ENCODE assay signal across 14 mouse cellular contexts in genomic region chr16:17510686-17511085, GRCm38 (mm10). TPM values are rescaled to one million over a fixed set of nuclear protein-coding genes. Genes with fewer than 3 reads are reported as not detected.
DNase-seq lines count a peak whose midpoint lies in the region; ATAC-seq and TF ChIP-seq lines count a peak whose summit lies in the region.
"Had no signal": no experiment of that assay in that cellular context is flagged by ENCODE, and none has a peak within 500 bp of the region (broad histone marks: within the 10 kb centered on the region; RNA-seq: fewer than 3 reads in every experiment).

No protein-coding gene starts in this region.

- WGBS in forebrain, embryonic 13.5 days: 91% methylated on average over 2 of the region's 2 CpGs
- 92% methylated on average over 2 of the region's 2 CpGs for WGBS in forebrain, embryonic 11.5 days
- 58% methylated on average over 2 of the region's 2 CpGs for WGBS in liver, embryonic 11.5 days
- WGBS in kidney, embryonic 16.5 days: 65% methylated on average over 2 of the region's 2 CpGs
- WGBS in liver, postnatal 0 days (ENCODE audit: insufficient replicate concordance): 35% methylated on average over 2 of the region's 2 CpGs

- H3K36me3 ChIP-seq in forebrain, embryonic 13.5 days (ENCODE audit: poor library complexity, severe bottlenecking): peaks cover 44% of the 10 kb centered on the region
- H3K36me3 ChIP-seq in forebrain, embryonic 11.5 days (ENCODE audit: control insufficient read depth, insufficient read depth, low read length): no peaks in the 10 kb centered on the region; the same call in none of the 2 replicates
- H3K36me3 ChIP-seq in liver, embryonic 11.5 days (ENCODE audit: control insufficient read depth, insufficient read depth, low read length): peaks cover 16% of the 10 kb centered on the region
- H3K36me3 ChIP-seq in kidney, embryonic 16.5 days (ENCODE audit: insufficient read depth, low read length): peaks cover 29% of the 10 kb centered on the region
- H3K36me3 ChIP-seq in liver, postnatal 0 days (replicated peaks; ENCODE audit: insufficient read depth, low read length): peaks cover 26% of the 10 kb centered on the region

- TF ChIP-seq CTCF in liver, postnatal 0 days (IDR thresholded peaks at IDR 0.05; ENCODE audit: low read depth): no peak

- H3K9me3 ChIP-seq in forebrain, embryonic 13.5 days (replicated peaks): no peaks in the 10 kb centered on the region
- no peaks in the 10 kb centered on the region for H3K9me3 ChIP-seq in forebrain, embryonic 11.5 days (ENCODE audit: control insufficient read depth, low read length)
- no peaks in the 10 kb centered on the region for H3K9me3 ChIP-seq in liver, embryonic 11.5 days (ENCODE audit: control insufficient read depth, low read length)
- no peaks in the 10 kb centered on the region for H3K9me3 ChIP-seq in kidney, embryonic 16.5 days (ENCODE audit: low read length)
- H3K9me3 ChIP-seq in liver, postnatal 0 days (ENCODE audit: low read length): no peaks in the 10 kb centered on the region
- H3K9me3 ChIP-seq: limb, embryonic 13.5 days had no signal

- TF ChIP-seq EP300 in liver, postnatal 0 days (IDR thresholded peaks at IDR 0.05; ENCODE audit: low read depth): no peak

- no peak overlapping the region for H3K27ac ChIP-seq in forebrain, embryonic 13.5 days
- no peak overlapping the region for H3K27ac ChIP-seq in forebrain, embryonic 11.5 days (ENCODE audit: low read depth, low read length)
- H3K27ac ChIP-seq in liver, embryonic 11.5 days (ENCODE audit: low read depth, low read length): no peak overlapping the region
- peak overlapping the region; percentile 50; the same call in 1 of the 2 replicates for H3K27ac ChIP-seq in kidney, embryonic 16.5 days (ENCODE audit: low read length)
- peak overlapping the region; percentile 82 for H3K27ac ChIP-seq in liver, postnatal 0 days (ENCODE audit: low read depth)
- H3K27ac ChIP-seq: limb, embryonic 13.5 days had no signal

- peaks cover 18% of the 10 kb centered on the region for H3K4me1 ChIP-seq in forebrain, embryonic 13.5 days
- H3K4me1 ChIP-seq in forebrain, embryonic 11.5 days (replicated peaks; ENCODE audit: control insufficient read depth, insufficient read depth, low read length): peaks cover 13% of the 10 kb centered on the region
- H3K4me1 ChIP-seq in liver, embryonic 11.5 days (replicated peaks; ENCODE audit: control insufficient read depth, insufficient read depth, low read length): peaks cover 14% of the 10 kb centered on the region
- H3K4me1 ChIP-seq in kidney, embryonic 16.5 days (ENCODE audit: insufficient read depth, low read length): peaks cover 13% of the 10 kb centered on the region
- peaks cover 28% of the 10 kb centered on the region for H3K4me1 ChIP-seq in liver, postnatal 0 days (ENCODE audit: insufficient read depth)

- H3K4me2 ChIP-seq in forebrain, embryonic 13.5 days: no peak overlapping the region
- no peak overlapping the region for H3K4me2 ChIP-seq in forebrain, embryonic 11.5 days (ENCODE audit: low read depth, low read length, severe bottlenecking)
- peak overlapping the region; percentile 86; the same call in 1 of the 2 replicates for H3K4me2 ChIP-seq in liver, embryonic 11.5 days
- H3K4me2 ChIP-seq in kidney, embryonic 16.5 days (replicated peaks; ENCODE audit: low read depth, low read length): no peak overlapping the region
- H3K4me2 ChIP-seq in liver, postnatal 0 days (ENCODE audit: low read depth, low read length): peak overlapping the region; percentile 94

- no peak for ATAC-seq in forebrain, embryonic 13.5 days
- no peak for ATAC-seq in forebrain, embryonic 11.5 days (replicated peaks; ENCODE audit: low FRiP score)
- no peak for ATAC-seq in liver, embryonic 11.5 days (replicated peaks; ENCODE audit: low FRiP score)
- ATAC-seq in kidney, embryonic 16.5 days (ENCODE audit: low FRiP score, low TSS enrichment): 0 out of 2 replicates have a peak, but pooled peaks have one; percentile 1
- no peak for ATAC-seq in liver, postnatal 0 days
- ATAC-seq: Patski had no signal

- 0 out of 2 replicates have a peak, but pooled peaks cover 3% of the 10 kb centered on the region for H3K27me3 ChIP-seq in forebrain, embryonic 13.5 days
- H3K27me3 ChIP-seq in forebrain, embryonic 11.5 days (ENCODE audit: control insufficient read depth, insufficient read depth, low read length): no peaks in the 10 kb centered on the region
- no peaks in the 10 kb centered on the region for H3K27me3 ChIP-seq in liver, embryonic 11.5 days (replicated peaks; ENCODE audit: control insufficient read depth, insufficient read depth, low read length)
- no peaks in the 10 kb centered on the region for H3K27me3 ChIP-seq in kidney, embryonic 16.5 days (ENCODE audit: insufficient read depth, low read length)
- H3K27me3 ChIP-seq in liver, postnatal 0 days (ENCODE audit: insufficient read depth, low read length): no peaks in the 10 kb centered on the region
- H3K27me3 ChIP-seq: Patski had no signal

- H3K9ac ChIP-seq in forebrain, embryonic 13.5 days: 0 out of 2 replicates have a peak overlapping the region, but pooled peaks have one; percentile 27
- H3K9ac ChIP-seq in forebrain, embryonic 11.5 days (ENCODE audit: low read length): no peak overlapping the region
- 0 out of 2 replicates have a peak overlapping the region, but pooled peaks have one; percentile 9 for H3K9ac ChIP-seq in liver, embryonic 11.5 days (ENCODE audit: low read depth, low read length)
- H3K9ac ChIP-seq in kidney, embryonic 16.5 days (replicated peaks; ENCODE audit: low read length): no peak overlapping the region
- H3K9ac ChIP-seq in liver, postnatal 0 days (replicated peaks): 0 out of 2 replicates have a peak overlapping the region, but pooled peaks have one; percentile 67

- no peak overlapping the region for H3K4me3 ChIP-seq in forebrain, embryonic 13.5 days
- no peak overlapping the region for H3K4me3 ChIP-seq in forebrain, embryonic 11.5 days (ENCODE audit: low read depth, low read length)
- H3K4me3 ChIP-seq in liver, embryonic 11.5 days (ENCODE audit: low read depth, low read length): no peak overlapping the region
- no peak overlapping the region for H3K4me3 ChIP-seq in kidney, embryonic 16.5 days (ENCODE audit: low read length)
- H3K4me3 ChIP-seq in liver, postnatal 0 days (ENCODE audit: low read depth, low read length): no peak overlapping the region

- no peak for DNase-seq in forebrain, embryonic 11.5 days (ENCODE audit: low spot score)
- DNase-seq in liver, embryonic 11.5 days (ENCODE audit: low spot score): no peak
- no peak for DNase-seq in liver
- no peak for DNase-seq in liver, postnatal 0 days
- no peak for DNase-seq in embryo, embryonic 10 days (ENCODE audit: low spot score)
- DNase-seq in spleen, adult 18-20 months: no peak
- DNase-seq: cerebellum, adult 8-10 months; layer of hippocampus, postnatal 36 days; right cerebral cortex, postnatal 25 days; thymus, adult 2 months had no signal

RNA-seq across cellular contexts. Expression of gene Lztr1, which starts 2.2 kb away (rescaled TPM):
- 102 and 110 TPM in 2 replicates for polyA plus RNA-seq in forebrain, embryonic 13.5 days (2015; fragmentation: Nextera tagmentation; extraction: Ambion mirVana)
- 97.5 and 106 TPM in 2 replicates for polyA plus RNA-seq in forebrain, embryonic 11.5 days (2014; fragmentation: Nextera tagmentation; extraction: Ambion mirVana)
- polyA plus RNA-seq in liver, embryonic 11.5 days (2014; fragmentation: Nextera tagmentation; extraction: Ambion mirVana): 50.2 and 54.8 TPM in 2 replicates
- polyA plus RNA-seq in kidney, embryonic 16.5 days (2015; fragmentation: Nextera tagmentation; extraction: Ambion mirVana): 102 and 113 TPM in 2 replicates
- 16.8 and 18.7 TPM in 2 replicates for polyA plus RNA-seq in liver, postnatal 0 days (2015; fragmentation: Nextera tagmentation; extraction: Ambion mirVana)

RNA-seq across cellular contexts. Expression of gene Thap7, which starts 20.2 kb away (rescaled TPM):
- 58.3 and 59.2 TPM in 2 replicates for polyA plus RNA-seq in forebrain, embryonic 13.5 days (2015; fragmentation: Nextera tagmentation; extraction: Ambion mirVana)
- 50.2 and 55.6 TPM in 2 replicates for polyA plus RNA-seq in forebrain, embryonic 11.5 days (2014; fragmentation: Nextera tagmentation; extraction: Ambion mirVana)
- 45.1 and 46.5 TPM in 2 replicates for polyA plus RNA-seq in liver, embryonic 11.5 days (2014; fragmentation: Nextera tagmentation; extraction: Ambion mirVana)
- polyA plus RNA-seq in kidney, embryonic 16.5 days (2015; fragmentation: Nextera tagmentation; extraction: Ambion mirVana): 61.1 and 61.5 TPM in 2 replicates
- polyA plus RNA-seq in liver, postnatal 0 days (2015; fragmentation: Nextera tagmentation; extraction: Ambion mirVana): 21.3 and 24.4 TPM in 2 replicates

RNA-seq across cellular contexts. Expression of gene Aifm3, which starts 21.3 kb away (rescaled TPM):
- polyA plus RNA-seq in forebrain, embryonic 13.5 days (2015; fragmentation: Nextera tagmentation; extraction: Ambion mirVana): 8.6 and 10.4 TPM in 2 replicates
- 3.2 and 3.8 TPM in 2 replicates for polyA plus RNA-seq in forebrain, embryonic 11.5 days (2014; fragmentation: Nextera tagmentation; extraction: Ambion mirVana)
- polyA plus RNA-seq in liver, embryonic 11.5 days (2014; fragmentation: Nextera tagmentation; extraction: Ambion mirVana): 0.84 and 1.1 TPM in 2 replicates
- polyA plus RNA-seq in kidney, embryonic 16.5 days (2015; fragmentation: Nextera tagmentation; extraction: Ambion mirVana): 3.4 and 3.6 TPM in 2 replicates
- 3.3 and 3.4 TPM in 2 replicates for polyA plus RNA-seq in liver, postnatal 0 days (2015; fragmentation: Nextera tagmentation; extraction: Ambion mirVana)

RNA-seq across cellular contexts. Expression of gene Lrrc74b, which starts 50.4 kb away (rescaled TPM):
- 0.32 and 0.77 TPM in 2 replicates for polyA plus RNA-seq in forebrain, embryonic 13.5 days (2015; fragmentation: Nextera tagmentation; extraction: Ambion mirVana)
- polyA plus RNA-seq in forebrain, embryonic 11.5 days (2014; fragmentation: Nextera tagmentation; extraction: Ambion mirVana): 0.12 and 0.57 TPM in 2 replicates
- polyA plus RNA-seq in liver, embryonic 11.5 days (2014; fragmentation: Nextera tagmentation; extraction: Ambion mirVana): not detected in 2 replicates
- 0.18 and 0.20 TPM in 2 replicates for polyA plus RNA-seq in kidney, embryonic 16.5 days (2015; fragmentation: Nextera tagmentation; extraction: Ambion mirVana)
- 0.05 and 0.06 TPM in 2 replicates for polyA plus RNA-seq in liver, postnatal 0 days (2015; fragmentation: Nextera tagmentation; extraction: Ambion mirVana)
- polyA plus RNA-seq: limb, embryonic 13.5 days had no signal

RNA-seq across cellular contexts. Expression of gene P2rx6, which starts 51.0 kb away (rescaled TPM):
- 0.84 and 0.97 TPM in 2 replicates for polyA plus RNA-seq in forebrain, embryonic 13.5 days (2015; fragmentation: Nextera tagmentation; extraction: Ambion mirVana)
- 0.35 and 0.75 TPM in 2 replicates for polyA plus RNA-seq in forebrain, embryonic 11.5 days (2014; fragmentation: Nextera tagmentation; extraction: Ambion mirVana)
- 0.06 and 0.07 TPM in 2 replicates for polyA plus RNA-seq in liver, embryonic 11.5 days (2014; fragmentation: Nextera tagmentation; extraction: Ambion mirVana)
- polyA plus RNA-seq in kidney, embryonic 16.5 days (2015; fragmentation: Nextera tagmentation; extraction: Ambion mirVana): 1.2 TPM in 2 replicates
- 0.14 and 0.18 TPM in 2 replicates for polyA plus RNA-seq in liver, postnatal 0 days (2015; fragmentation: Nextera tagmentation; extraction: Ambion mirVana)

Comparison
In these comparisons a context has a peak if more than half of its experiments do, and no peak if none do; other contexts are left out.
1. H3K27ac ChIP-seq: peak in kidney, embryonic 16.5 days (single experiment) and liver, postnatal 0 days (single experiment); none in forebrain, embryonic 13.5 days (single experiment), forebrain, embryonic 11.5 days (single experiment) and liver, embryonic 11.5 days (single experiment).
2. H3K9ac ChIP-seq: peak in forebrain, embryonic 13.5 days (single experiment), liver, embryonic 11.5 days (single experiment) and liver, postnatal 0 days (single experiment); none in forebrain, embryonic 11.5 days (single experiment) and kidney, embryonic 16.5 days (single experiment).
3. H3K4me2 ChIP-seq: peak in liver, embryonic 11.5 days (single experiment) and liver, postnatal 0 days (single experiment); none in forebrain, embryonic 13.5 days (single experiment), forebrain, embryonic 11.5 days (single experiment) and kidney, embryonic 16.5 days (single experiment).